Mouse (Mus musculus): Measurements from ENCODE around the gene Svop. TPM values are rescaled to one million over a fixed set of nuclear protein-coding genes. Genes with fewer than 3 reads are reported as not detected.

The Svop gene
- total RNA-seq, 2 experiments from 2014 or later = not detected

DNA sequence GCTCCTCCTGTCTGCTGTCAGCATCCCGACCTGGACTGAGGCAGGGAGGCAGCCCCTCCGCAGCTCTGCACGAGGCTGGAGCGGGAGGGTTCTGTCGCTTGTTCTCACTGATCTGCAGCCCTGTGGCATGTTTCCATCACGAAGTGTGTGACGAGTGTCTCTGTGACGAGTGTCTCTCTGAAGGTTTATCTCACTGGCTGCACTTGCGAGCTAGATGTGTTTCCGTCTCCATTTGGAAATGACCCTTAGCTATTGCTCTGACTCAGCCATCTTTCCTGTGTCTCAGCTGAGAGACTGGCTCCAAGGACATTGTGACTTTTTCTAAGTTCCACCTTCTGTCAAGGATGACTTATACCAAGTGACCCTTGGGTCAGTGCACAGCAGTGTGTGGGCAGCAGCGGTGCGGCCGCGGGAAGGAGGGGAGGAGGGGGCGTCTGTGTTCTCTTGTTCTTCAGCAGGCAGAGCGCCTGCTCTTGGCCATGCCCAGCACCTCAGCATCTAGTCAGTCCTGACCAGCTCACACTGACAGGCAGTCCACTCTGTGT lies 15.1 kb upstream of the Svop start:
- DNase-seq = no peak

DNA sequence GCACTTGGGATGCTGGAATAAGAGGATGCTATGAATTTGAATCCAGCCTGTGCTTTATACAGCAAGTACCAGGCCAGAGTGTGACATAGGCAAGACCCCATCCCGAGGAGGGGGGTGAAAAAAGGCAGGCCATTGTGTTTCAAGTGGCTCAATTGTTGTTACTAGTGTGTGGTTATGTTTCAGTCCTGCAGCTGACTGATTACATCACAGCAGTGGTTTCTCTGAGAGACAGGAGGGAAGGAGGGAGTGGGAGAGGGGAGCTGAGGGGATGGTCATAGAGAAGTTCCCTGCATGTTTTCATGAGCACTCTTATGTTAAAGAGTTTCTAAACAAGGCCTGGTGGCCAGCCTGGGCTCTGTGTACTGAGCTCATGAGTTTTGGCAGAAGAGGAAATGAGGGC lies 11.4 kb upstream of the Svop start:
- no peak for DNase-seq

DNA sequence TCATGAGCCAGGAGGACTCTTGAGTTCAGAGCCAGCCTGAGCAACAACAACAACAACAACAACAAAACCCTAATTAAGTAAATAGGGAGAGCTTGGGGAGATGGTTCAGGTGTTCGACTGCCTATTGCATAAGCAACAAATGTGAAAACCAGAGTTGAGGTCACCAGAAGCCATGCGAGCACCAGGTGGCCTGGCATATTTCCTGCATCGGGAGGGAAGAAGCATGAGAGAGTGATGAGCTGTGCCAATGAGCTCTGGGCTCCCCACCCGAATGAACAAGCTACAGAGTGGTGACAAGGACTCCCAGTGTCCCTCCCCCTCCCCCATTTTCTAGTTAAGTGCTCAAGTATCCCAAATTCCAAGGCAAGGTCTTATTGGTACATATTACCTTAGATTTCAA lies 10.5 kb upstream of the Svop start:
- DNase-seq = no peak

DNA sequence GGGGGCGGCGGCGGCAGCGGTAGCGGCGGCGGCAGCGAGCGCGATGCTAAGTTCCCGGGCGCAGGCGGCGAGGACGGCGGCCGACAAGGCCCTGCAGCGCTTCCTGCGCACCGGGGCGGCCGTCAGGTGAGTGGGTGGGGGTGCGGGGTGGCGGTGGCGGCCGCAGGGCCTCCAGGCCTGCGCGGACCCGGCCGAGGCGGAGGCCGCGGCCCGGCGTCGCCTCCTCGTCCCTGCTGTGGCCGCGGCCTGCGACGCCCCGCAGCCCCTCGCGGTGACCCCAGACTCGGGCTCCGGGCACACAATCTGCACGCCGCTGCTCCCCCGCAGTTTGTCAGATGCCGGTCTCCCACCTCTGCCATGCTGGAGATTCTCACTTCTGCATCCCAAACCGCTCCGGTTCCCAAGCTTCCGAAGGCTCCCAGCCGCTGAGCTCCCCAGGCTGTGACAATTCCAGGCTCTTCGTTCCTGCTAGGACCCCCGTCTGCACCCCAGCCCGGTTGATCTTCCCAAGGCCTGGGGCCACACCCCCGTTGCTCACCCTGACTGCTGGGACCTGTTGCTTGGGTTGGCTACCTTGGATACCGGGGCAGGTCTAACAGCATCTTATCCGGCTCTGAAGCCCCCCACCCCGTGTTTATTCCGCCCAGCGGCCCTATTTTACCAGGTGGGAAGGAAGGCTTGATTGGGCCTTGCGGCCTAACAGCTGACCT lies 9.2 kb upstream of the Svop start:
- DNase-seq = no peak

DNA sequence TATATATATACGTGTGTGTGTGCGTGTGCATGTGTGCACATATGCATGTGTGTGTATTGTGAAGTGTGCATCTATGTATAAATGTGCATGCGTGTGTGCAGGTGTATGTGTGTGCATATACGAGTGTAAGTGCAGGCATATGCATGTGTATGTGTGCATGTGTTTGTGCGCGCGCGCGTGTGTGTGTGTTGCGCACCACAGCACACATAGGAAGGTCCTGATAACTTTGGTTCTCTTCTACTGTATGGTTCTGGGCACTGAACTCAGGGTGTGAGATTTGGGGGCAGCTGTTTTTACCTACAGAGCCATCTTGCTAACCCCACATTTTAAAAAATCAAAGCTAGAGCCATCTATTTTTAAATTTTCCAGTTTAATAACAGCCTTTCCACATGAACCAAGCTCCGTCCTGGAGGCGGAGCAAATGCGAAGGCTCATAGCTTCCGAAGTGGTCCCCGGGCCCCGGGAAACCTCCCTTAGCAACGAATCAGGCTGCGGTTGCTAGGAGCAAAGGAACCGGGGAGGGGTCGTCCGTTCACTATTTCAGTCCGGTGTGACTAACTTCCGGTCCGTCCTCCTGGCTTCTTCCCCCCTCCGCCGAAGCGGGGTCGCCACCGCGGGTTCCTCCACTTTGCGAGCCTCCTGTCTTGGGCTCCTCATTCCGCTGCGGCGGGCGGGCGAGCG lies 8.5 kb upstream of the Svop start:
- peak; percentile 90 for DNase-seq

- DNase-seq = no peak
Measured at GRCm38 (mm10) chr5:114090421-114091013, 853 bp downstream of the Svop start.

DNA sequence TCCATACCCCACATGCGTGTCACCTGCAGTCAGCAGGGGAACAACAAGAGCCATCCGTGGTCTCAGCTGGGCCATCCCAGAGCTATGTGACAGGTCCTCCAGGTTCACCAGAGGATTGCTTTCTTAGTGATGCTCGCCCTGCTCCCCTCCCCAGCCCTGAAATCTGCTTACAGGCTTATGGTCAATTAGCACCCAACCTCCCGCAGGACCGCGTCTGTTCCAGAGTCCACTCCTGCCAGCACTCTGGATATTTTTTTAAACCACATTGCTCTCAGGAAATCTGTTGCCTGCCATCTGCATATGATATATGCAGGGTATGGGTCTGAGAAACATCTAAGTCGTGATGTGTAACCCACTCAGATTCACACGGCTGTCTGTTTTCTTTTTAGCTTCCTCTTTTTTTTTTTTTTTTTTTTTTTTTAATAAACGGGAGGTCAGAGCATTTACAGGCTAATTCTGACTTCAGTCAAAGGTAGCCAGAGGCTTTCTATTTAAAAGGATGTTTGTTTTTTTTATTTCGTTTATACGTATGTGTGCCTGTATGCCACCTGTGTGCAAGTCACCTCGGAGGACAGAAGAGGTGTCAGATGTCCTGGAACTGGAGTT lies 3.4 kb downstream of the Svop start:
- DNase-seq = no peak

GRCm38 (mm10) chr5:114085501-114085900 lies 5.9 kb downstream of the Svop start:
- DNase-seq = no peak

GRCm38 (mm10) chr5:114077009-114077408 lies 14.4 kb downstream of the Svop start:
- no peak for DNase-seq

DNA sequence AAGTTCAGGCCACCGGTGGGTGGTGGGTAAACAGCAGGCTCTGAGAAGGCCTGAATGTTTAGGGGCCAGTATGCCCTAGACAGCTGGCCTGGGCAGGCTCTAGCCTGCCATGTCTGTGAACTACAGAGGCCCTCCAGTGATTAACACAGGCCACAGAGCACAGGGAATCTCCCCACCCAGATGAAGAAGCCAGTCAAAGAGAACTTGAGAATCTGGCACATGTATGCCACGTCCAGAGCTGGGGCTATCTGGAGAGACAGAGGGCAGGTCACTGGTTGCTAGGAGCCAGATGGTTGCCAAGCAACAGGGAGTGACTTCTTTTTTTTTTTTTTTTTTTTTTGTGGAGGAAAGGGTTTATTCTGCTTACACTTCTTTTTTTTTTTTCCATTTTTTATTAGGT lies 19.1 kb downstream of the Svop start:
- no peak for DNase-seq

DNA sequence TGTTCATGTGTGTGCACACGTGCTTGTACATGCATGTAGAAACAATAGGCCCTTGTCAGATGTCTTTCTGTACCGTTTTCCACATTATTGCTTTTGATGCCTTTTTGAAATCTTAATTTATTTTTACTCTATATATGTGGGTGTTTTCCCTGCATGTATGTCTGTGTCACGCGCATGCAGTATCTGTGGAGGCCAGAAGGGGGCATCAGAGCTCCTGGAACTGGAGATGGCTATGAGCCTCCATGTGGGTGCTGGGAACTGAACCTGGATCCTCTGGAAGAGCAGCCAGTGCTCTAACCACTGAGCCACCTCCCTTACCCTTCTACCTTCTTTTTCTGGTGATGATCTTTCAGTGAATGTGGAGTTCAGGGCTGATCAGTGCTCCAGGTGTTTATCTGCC lies 20.5 kb downstream of the Svop start:
- DNase-seq = no peak

DNA sequence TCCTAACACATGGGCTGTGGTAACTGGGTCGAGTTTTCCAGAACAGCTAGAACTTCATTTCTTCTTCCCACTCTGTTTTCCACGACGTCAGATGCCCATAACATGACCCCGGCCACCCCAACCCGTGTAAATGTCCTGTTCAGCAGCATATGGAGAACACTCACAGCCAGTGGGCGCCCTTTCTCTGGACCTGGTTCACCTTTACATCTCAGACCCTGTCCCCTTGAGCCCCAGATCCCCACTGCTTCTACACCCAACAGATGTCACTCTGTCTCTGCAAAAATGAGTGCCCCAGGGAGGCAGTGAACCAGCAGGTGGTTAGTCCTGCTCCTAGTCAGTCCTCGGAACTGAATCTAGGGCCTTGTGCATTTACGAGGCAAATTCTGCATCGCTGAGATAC lies 23.4 kb downstream of the Svop start:
- DNase-seq = no peak

DNA sequence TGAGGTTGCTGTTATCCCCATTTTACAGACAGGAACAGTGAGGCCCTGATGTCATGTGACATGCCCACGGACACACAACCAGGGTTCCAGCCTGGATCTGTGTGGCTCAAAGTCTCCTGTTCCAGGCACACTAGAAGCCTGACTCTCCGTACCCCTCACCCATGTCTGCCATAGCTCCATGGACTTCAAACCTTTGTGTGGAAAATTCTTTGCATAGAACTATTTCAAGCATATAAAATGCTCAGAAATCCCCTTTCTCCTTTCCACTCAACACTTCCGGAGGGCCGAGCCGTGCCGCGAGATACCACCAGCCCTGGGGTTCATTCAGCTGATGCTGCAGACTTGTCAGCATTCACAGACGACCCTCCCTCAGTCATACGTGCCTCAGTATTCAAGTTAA lies 23.8 kb downstream of the Svop start:
- no peak for DNase-seq

- no peak for DNase-seq
Measured at GRCm38 (mm10) chr5:114066601-114067000, 24.8 kb downstream of the Svop start.

DNA sequence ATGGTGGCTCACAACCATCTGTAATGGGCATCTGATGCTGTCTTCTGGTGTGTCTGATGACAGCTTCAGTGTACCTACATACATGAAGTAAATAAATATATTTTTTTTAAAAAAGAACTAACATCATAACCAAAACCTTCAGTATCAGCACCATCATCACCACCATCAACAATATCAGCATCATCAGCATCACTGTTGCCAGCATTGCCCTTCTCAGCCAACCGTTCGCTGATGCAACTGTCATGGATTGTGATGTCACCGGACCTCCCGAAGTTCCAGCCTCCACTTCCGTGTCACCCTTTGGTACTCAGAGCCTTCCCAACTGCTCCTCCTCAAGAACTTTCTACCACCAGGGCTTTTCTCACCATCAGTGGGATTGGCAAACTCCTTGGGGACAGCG lies 26.2 kb downstream of the Svop start, which contains the start of gene Usp30:
Usp30 (plus strand) TSS at position 301 of the 400 bp plus-strand sequence.
- DNase-seq = no peak

DNA sequence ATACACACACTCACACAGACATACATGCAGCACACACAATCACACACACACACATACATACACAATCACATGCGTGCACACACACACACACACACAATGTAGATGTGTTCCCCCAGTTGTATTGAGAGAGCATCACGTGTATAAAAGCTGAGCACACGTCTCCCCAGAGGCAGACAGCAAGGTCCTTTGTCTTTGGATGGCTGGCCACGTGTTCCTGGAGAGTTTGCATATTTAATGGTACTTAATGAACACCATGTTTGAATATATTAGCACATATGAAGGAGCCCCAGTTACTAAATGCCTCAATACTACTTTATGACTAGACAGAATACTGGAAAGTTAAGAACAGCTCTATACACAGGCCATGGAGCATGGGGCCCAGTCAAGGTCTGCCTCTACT lies 27.4 kb downstream of the Svop start:
- DNase-seq = no peak

DNA sequence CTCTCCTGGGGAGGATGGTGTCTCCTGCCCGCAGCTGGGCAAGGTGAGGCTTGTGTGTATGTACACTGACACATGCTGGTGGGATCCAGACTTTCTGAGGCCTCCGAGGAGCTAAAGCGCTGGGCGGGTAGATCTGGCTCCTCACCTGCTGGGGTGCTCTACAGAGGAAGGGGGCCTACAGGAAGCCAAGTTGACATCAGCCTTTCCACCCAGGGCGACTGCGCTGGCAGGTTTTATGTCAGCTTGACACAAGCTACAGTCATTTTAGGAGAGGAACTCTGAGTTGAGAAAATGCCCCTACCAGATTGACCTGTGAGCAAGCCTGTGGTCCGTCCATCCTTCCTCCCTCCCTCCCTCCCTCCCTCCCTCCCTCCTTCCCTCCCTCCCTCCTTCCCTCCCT lies 29.7 kb downstream of the Svop start:
- DNase-seq = no peak

GRCm38 (mm10) chr5:114057129-114057731 lies 34.1 kb downstream of the Svop start:
- no peak for DNase-seq

- DNase-seq = peak; percentile 60
Measured at GRCm38 (mm10) chr5:114052246-114052761, 39.1 kb downstream of the Svop start.

- no peak for DNase-seq
Measured at GRCm38 (mm10) chr5:114048731-114049308, 42.5 kb downstream of the Svop start.

DNA sequence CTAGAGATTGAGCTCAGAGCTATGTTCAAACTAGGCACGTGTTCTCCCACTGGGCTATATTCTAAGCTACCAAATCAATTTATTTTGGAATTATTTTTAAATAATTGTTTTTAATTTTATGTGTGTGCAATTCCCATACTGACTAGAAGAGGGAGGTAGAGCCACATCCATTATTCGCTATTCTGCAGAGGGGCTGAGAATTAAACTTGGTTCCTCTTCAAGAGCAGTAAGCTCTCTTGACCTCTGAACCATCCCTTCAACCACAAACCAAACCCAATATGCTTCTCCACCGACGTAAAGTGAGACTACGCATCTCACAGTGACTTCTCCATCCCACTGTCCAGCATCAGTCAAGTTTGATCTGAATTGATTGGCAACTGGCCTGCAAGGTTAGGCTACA lies 44.2 kb downstream of the Svop start:
- no peak for DNase-seq

DNA sequence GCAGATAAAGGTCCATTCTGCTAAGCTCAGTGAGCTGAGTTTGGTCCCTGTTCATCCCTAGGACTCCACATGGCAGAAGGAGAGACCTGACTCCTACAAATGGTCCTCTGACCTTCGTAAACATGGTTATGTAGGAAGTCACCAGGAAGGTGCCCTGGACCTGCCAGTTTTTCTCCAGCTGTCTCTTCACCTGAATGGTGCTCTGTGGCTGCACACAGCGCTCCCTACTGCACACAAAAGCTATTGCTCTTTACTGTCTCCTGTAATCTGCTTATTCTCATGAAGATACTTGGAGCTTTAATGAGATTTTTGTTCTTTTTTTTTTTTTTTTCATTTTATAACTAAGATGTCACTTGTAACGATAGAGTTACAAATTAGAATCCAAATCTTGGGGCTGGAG lies 44.8 kb downstream of the Svop start:
- DNase-seq = no peak

Data from gastrocnemius, postnatal 25 days (tissue).